Mouse (Mus musculus): ENCODE results near the gene Birc2.

- TF ChIP-seq POLR2A (IDR thresholded peaks at IDR 0.05; ENCODE audit: borderline replicate concordance, extremely low read depth, insufficient read depth, insufficient read length, poor library complexity, severe bottlenecking) (no peak), CTCF (IDR thresholded peaks at IDR 0.05; ENCODE audit: borderline replicate concordance, extremely low read depth, insufficient read depth, insufficient read length) (no peak)
These were observed 63.2 kb downstream of the Birc2 start for GRCm38 (mm10) chr9:7773686-7774085.

All from brain, embryonic 14.5 days (tissue).